Mouse (Mus musculus) heart, postnatal 25 days (tissue): ENCODE data around the gene Dennd1a. TPM values are rescaled to one million over a fixed set of nuclear protein-coding genes. Genes with fewer than 3 reads are reported as not detected.

Experiments used
- DNase-seq: peaks from one replicate; pipeline ENCODE4 v3.0.0; 2022; ENCODE audit warnings: low spot score
- intact Hi-C: fragments of 180-260 bp; cut with DNase I; formaldehyde crosslinking; loops from one replicate; pipeline ENCODE4 v1.15.1; 2025
- microRNA-seq: library from miRNA; unstranded; fragments of <30 nt; microRNA quantifications from one replicate; pipeline ENCODE4 v1.2.0, GENCODE M21; 2022
- total RNA-seq, 2 experiments: library from RNA; stranded (reverse); gene quantifications; 2 replicates each; pipeline ENCODE4 v1.2.3; 2021

The Dennd1a gene
- total RNA-seq, 2 experiments from 2014 or later: 23.8 to 24.9 TPM

DNA sequence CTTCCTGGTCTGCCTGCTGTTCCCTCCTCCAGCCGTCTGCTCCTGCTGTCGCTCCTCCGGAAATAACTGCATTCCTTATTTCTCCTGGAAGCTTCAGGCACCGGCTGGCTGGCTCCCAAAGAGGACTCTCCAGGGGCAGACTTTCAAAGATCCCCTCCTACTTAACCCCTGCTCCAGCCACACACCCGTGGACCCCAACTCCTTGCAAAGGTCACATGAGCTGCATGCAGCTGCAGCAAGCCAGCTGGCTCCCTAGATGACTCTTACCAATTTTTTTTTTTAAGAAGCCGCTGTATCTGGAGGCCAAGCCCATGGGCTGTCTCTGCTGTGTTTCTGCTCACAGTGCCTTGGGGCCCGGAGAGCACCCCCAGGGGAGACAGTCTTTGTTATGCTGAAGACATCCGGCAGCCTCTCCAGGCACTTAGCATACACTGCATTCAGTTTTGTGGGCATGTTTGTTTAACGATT is 520.1 kb downstream of the Dennd1a start:
- intact Hi-C loops: loop anchor here (2.0 kb wide), 1 partner anchor 128 kb away; no protein-coding TSS in a partner anchor
- no peak for DNase-seq

DNA sequence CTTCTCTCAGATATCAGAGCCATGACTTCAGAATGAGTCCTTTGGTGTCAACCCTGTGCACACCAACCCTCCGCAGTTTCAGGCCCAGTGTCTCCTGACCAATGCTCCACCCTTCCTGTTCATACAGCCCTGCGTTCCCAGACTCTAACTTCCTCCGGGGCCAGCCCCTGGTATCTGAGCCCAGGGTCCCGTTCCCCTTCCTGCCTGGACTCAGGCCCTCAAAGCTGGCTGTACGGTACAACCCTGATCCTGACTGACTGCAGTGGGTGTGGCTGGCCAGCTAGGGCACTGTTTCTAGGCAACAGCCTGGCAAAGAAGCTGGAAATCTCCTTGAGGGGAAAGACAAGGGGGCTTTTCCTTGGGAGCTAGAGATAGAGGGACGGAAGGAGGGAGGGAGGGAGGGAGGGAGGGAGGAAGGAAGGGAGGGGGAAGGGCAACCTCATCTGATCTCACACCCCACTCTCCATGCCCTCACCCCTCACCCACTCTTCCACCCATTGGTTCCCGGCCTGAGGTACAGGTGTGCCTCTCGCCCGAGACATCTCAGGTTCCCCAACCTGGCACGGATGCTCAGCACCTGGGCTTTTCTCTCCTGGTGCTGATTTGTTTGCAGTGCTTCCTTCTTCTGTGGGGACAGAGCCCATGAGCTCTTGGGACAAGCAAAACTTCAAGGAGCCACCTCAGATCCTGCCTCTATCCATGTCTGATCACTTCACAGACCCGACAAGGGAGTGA is 521.0 kb downstream of the Dennd1a start:
- DNase-seq: no peak
- intact Hi-C loops: loop anchor here (2.0 kb wide), 1 partner anchor 127 kb away; no protein-coding TSS in a partner anchor

DNA sequence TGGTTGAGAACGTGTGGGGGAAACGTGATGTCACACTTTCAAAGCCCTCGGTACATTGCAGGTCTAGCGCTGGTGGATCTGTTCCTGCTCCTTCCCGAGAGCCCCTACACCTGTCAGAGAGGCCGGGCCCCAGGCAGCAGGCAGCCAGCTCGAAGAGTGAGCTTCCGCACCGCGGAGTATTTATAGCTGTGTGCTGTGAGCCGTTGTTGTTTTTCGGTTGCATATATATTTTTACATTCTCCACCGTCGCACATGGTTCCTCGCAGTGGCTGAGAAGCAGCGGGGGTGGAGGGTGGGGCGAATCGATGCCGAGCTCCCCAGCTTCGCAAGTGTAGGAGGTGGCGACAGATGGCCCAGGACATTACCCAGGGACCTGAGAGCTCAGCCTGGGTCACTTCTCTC is 522.1 kb downstream of the Dennd1a start:
- DNase-seq: no peak
- intact Hi-C loops: no loop called here

DNA sequence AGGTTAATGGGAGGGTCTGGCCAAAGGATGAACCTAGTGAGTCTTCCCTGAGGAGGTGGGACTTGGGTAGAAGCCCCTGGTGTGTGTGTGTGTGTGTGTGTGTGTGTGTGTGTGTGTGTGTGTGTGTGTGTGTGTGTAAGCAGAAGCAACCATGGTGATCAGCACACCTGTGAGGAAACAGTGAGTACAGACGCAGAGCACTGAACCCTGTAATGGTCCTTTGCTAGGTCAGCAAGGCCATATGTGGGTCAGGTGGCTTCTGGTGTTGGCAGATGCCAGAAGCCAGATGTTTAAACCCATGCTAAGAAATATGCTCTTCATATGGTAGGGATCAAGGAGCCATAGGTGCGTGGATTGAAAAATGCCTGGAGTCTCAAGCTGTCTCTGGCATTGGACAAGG is 522.7 kb downstream of the Dennd1a start:
- intact Hi-C loops: no loop called here
- DNase-seq: no peak

DNA sequence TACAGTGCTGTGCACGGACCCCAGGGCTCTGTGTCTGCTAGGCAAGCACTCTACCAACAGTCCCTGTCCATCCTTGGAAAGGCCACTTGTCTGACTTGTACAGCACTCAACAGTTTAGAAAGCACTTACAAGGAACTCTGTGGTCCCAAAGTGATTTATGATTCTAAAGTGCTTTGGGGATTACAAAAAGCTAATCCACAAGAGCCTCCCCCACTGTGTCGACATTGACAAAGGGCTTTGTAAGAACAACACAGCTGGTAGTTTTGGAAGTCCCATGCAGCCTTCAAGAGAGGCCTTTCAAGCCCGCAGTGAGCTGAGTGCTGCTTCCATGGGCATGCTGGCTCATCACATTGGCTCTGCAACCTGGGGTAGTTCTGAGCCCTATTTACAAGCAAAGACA is 523.6 kb downstream of the Dennd1a start:
- intact Hi-C loops: no loop called here
- no peak for DNase-seq

DNA sequence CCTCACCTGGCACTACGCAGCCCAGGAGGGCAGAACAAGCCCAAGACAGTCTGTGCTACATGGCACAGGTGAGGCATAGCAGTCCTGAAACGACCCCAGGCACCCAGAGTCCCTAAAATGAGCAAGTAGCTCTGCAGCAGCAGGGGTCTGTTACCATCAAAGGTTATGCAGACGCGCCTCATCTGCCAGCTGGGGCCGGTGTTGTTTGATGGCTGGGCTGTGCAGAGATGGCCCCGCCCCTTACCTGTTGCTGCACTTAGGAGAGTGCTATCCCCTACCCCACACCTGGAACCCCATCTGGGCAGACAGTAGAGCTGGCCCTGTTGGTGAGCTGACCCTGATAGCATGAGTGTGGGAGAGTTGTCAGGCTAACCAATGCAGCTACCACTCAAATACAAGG is 526.6 kb downstream of the Dennd1a start:
- intact Hi-C loops: no loop called here
- no peak for DNase-seq

DNA sequence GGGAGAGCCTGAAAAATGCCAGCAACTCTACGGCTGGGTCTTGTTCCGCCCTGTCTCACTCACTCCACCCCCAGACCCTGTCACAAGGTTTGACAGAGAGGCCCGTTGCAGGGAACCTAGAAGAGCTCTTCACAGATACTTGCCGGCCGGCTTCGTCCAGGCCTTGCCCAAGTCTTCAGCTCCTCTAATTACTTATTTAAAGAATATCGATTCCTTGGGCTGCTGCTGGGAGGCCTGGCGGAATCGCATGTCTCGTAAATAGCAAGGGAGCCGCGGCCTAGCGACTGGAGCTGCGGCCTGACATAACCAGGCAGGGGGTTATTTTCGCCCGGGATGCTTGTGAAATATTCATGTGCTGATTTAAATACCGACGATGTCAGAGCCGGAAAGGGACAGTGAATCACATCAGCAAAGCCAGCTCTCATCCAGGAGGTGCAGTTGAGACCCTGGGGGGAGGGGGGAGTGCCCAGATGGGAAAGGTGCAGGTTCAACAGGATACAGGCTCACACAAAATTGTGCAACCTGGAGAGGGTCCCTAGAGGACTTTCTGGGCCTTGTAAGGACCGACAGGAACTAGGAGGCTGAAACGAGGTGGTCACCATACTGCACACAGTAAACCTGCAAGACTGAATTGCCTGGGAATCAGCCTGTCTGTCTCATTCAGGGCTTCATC is 528.7 kb downstream of the Dennd1a start:
- intact Hi-C loops: no loop called here
- no peak for DNase-seq

DNA sequence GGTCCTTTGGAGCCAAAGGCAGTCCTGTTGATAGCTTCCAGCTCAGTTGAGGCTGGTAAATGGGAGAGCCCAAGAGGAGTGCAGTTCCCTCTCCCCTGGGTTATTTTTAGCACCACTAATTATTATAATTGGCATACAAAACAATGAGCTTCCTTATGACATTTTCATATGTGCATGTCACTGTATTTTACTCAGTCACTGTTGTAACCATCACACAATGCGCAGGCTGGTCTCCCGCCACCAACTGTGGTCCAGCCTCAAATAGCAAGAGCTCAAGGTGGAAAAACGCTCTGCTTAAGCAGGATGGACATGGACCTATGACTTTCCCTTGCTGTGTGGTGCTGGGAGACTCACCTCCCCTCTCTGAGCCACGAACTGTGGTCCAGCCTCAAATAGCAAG is 529.4 kb downstream of the Dennd1a start:
- intact Hi-C loops: no loop called here
- DNase-seq: no peak

DNA sequence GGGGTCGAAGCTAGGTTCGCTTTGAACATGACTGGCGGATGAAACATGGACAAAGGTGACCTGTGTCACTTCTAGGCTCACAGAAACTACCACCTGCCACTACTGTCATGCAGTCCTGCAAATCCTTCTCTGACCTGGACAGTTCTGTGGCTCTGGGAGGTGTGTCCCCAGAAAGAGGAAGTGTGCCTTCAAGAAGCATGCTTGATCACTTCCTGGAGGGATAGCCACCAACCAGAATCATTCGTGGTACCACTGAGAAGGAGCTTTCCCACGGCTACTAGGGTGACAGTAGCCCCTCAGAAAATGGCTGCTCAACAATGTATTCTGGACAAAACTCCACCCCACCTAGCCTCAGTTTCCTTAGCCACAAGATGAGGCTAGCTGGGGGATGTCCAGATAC is 530.2 kb downstream of the Dennd1a start:
- DNase-seq: no peak
- intact Hi-C loops: no loop called here

DNA sequence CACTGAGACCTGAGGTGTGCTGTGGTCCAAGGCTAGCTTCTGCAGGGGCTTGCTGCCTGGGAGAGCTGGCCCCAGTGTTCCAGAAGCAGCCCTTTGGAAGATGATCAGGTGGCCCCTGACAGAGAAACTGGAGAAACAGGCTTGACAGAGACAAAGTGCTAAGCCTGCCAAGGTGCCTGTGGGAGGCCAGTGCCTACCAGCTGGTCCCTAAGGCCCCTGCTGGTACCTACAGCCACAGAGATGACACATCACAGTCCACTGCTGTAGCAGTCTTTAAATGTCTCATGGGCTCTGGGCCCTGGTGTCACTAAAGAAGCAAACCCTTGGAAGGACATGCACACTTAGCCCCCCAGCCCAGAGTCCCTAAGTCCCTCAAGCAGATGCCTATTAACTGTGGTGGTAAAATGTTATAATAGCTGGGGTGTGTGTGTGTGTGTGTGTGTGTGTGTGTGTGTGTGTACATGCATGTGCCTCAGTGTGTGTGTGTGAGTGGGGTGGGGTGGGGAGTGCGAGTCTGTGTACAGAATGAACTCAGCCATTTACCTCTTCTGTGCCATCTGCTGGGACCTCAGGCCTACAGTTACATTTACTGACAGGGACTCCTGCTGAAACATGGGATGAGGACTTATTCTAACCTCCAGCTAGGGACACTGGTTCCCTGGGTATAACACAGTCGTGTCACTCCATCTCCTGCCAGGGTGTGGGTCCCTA is 530.8 kb downstream of the Dennd1a start:
- intact Hi-C loops: no loop called here
- DNase-seq: no peak

DNA sequence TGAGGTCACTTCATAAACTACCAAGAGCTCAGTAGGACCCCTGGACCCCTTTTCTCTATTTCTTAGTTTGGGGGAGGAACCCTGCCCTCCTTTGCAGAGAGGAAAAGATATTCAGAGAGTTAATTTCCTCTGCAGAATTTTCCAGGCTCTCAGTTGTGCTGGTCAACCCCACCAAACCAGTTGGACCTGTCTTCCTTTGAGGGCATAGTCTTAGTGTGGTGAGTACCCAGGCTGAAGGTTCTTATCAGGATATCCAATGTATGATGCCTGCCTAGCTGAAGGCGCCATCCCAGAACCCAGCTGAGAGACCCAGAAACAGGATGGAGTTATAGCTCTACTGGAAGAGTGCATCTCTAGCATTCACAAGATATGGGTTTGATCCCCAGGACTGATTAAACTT is 536.1 kb downstream of the Dennd1a start:
- DNase-seq: no peak
- intact Hi-C loops: no loop called here

DNA sequence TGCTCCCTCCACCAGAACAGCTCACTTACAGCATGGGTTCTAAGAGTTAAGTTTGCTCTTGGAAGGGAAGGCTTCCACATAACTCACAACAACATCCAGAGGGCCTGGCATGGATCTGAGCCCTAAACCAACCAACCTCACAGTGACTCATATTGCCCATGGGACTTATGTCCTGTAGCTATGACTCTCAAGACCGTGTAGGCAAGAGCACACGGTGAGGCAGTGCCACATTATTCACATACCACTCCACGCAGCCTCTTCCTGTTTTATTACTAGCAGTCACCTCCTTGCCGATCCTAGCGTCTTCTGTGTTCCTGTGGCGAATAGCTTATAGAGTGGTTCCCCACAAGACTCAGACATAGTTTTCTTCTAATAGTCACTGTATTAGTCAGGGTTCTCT is 537.9 kb downstream of the Dennd1a start:
- intact Hi-C loops: no loop called here
- no peak for DNase-seq

Small RNA genes lying within 50 kb of the gene (microRNA-seq; reads per million reads assigned to microRNA genes)
- not detected for gene Gm44455

Other genes with a start within 250 kb of the Dennd1a start
- under 1 TPM in 1 of 2 experiments, not detected in 1; 0.29 TPM for gene Lhx2, start 51.9 kb upstream of the Dennd1a start, total RNA-seq
- gene Nek6, start 224.3 kb upstream of the Dennd1a start, total RNA-seq: 1 to 10 TPM; 3.4 to 4.3 TPM